Mouse (Mus musculus): Measurements from ENCODE around the gene Ttn.

The Ttn gene

GRCm38 (mm10) chr2:76968919-76969318, 13.4 kb downstream of the Ttn start:
- in situ Hi-C loops (cut with MboI; ENCODE audit: low pct_unique_long_range_greater_than_20kb in 1 of 2, low sequenced_read_pairs in 2 of 2, unreplicated experiment in 1 of 2) = loop anchor here in 1 of 2 experiments (5.0 to 25.0 kb wide), 2 partner anchors 42 to 368 kb away; no protein-coding TSS in a partner anchor

GRCm38 (mm10) chr2:76966582-76966981, 15.8 kb downstream of the Ttn start:
- in situ Hi-C loops (cut with MboI; ENCODE audit: low pct_unique_long_range_greater_than_20kb in 1 of 2, low sequenced_read_pairs in 2 of 2, unreplicated experiment in 1 of 2) = loop anchor here in 1 of 2 experiments (5.0 to 25.0 kb wide), 2 partner anchors 39 to 371 kb away; no protein-coding TSS in a partner anchor

- in situ Hi-C loops (cut with MboI; ENCODE audit: low pct_unique_long_range_greater_than_20kb in 1 of 2, low sequenced_read_pairs in 2 of 2, unreplicated experiment in 1 of 2) = loop anchor here in 1 of 2 experiments (5.0 to 25.0 kb wide), 2 partner anchors 39 to 371 kb away; no protein-coding TSS in a partner anchor
Measured at GRCm38 (mm10) chr2:76966013-76966412, 16.3 kb downstream of the Ttn start.

GRCm38 (mm10) chr2:76965542-76965941, 16.8 kb downstream of the Ttn start:
- in situ Hi-C loops (cut with MboI; ENCODE audit: low pct_unique_long_range_greater_than_20kb in 1 of 2, low sequenced_read_pairs in 2 of 2, unreplicated experiment in 1 of 2) = loop anchor here in 1 of 2 experiments (5.0 to 25.0 kb wide), 2 partner anchors 38 to 372 kb away; no protein-coding TSS in a partner anchor

- in situ Hi-C loops (cut with MboI; ENCODE audit: low pct_unique_long_range_greater_than_20kb in 1 of 2, low sequenced_read_pairs in 2 of 2, unreplicated experiment in 1 of 2) = loop anchor here in 1 of 2 experiments (25.0 kb wide), 1 partner anchor 375 kb away; no protein-coding TSS in a partner anchor
Measured at GRCm38 (mm10) chr2:76962045-76962432, 20.3 kb downstream of the Ttn start.

- in situ Hi-C loops (cut with MboI; ENCODE audit: low pct_unique_long_range_greater_than_20kb in 1 of 2, low sequenced_read_pairs in 2 of 2, unreplicated experiment in 1 of 2) = loop anchor here in 1 of 2 experiments (25.0 kb wide), 1 partner anchor 376 kb away; no protein-coding TSS in a partner anchor
Measured at GRCm38 (mm10) chr2:76961420-76962044, 20.8 kb downstream of the Ttn start.

GRCm38 (mm10) chr2:76949774-76950173, 32.6 kb downstream of the Ttn start:
- in situ Hi-C loops (cut with MboI; ENCODE audit: low pct_unique_long_range_greater_than_20kb in 1 of 2, low sequenced_read_pairs in 2 of 2, unreplicated experiment in 1 of 2) = loop anchor here (25.0 kb wide), 2 partner anchors 388 to 763 kb away; no protein-coding TSS in a partner anchor

- in situ Hi-C loops (cut with MboI; ENCODE audit: low pct_unique_long_range_greater_than_20kb in 1 of 2, low sequenced_read_pairs in 2 of 2, unreplicated experiment in 1 of 2) = loop anchor here (25.0 kb wide), 1 partner anchor 774 kb away; no protein-coding TSS in a partner anchor
Measured at GRCm38 (mm10) chr2:76938515-76938914, 43.8 kb downstream of the Ttn start.

- in situ Hi-C loops (cut with MboI; ENCODE audit: low pct_unique_long_range_greater_than_20kb in 1 of 2, low sequenced_read_pairs in 2 of 2, unreplicated experiment in 1 of 2) = loop anchor here (5.0 to 25.0 kb wide), 2 partner anchors 38 to 783 kb away; no protein-coding TSS in a partner anchor
Measured at GRCm38 (mm10) chr2:76929718-76930117, 52.6 kb downstream of the Ttn start.

- in situ Hi-C loops (cut with MboI; ENCODE audit: low pct_unique_long_range_greater_than_20kb in 1 of 2, low sequenced_read_pairs in 2 of 2, unreplicated experiment in 1 of 2) = loop anchor here (5.0 to 25.0 kb wide), 2 partner anchors 38 to 783 kb away; no protein-coding TSS in a partner anchor
Measured at GRCm38 (mm10) chr2:76928816-76929215, 53.5 kb downstream of the Ttn start.

- in situ Hi-C loops (cut with MboI; ENCODE audit: low pct_unique_long_range_greater_than_20kb in 1 of 2, low sequenced_read_pairs in 2 of 2, unreplicated experiment in 1 of 2) = loop anchor here (5.0 to 25.0 kb wide), 2 partner anchors 39 to 784 kb away; no protein-coding TSS in a partner anchor
Measured at GRCm38 (mm10) chr2:76928298-76928697, 54.0 kb downstream of the Ttn start.

GRCm38 (mm10) chr2:76926927-76927326, 55.4 kb downstream of the Ttn start:
- in situ Hi-C loops (cut with MboI; ENCODE audit: low pct_unique_long_range_greater_than_20kb in 1 of 2, low sequenced_read_pairs in 2 of 2, unreplicated experiment in 1 of 2) = loop anchor here (5.0 to 25.0 kb wide), 2 partner anchors 40 to 785 kb away; no protein-coding TSS in a partner anchor

GRCm38 (mm10) chr2:76914959-76915358, 67.4 kb downstream of the Ttn start:
- in situ Hi-C loops (cut with MboI; ENCODE audit: low pct_unique_long_range_greater_than_20kb in 1 of 2, low sequenced_read_pairs in 2 of 2, unreplicated experiment in 1 of 2) = no loop called here

- in situ Hi-C loops (cut with MboI; ENCODE audit: low pct_unique_long_range_greater_than_20kb in 1 of 2, low sequenced_read_pairs in 2 of 2, unreplicated experiment in 1 of 2) = no loop called here
Measured at GRCm38 (mm10) chr2:76908705-76909457, 73.5 kb downstream of the Ttn start.

GRCm38 (mm10) chr2:76903351-76903750, 79.0 kb downstream of the Ttn start:
- in situ Hi-C loops (cut with MboI; ENCODE audit: low pct_unique_long_range_greater_than_20kb in 1 of 2, low sequenced_read_pairs in 2 of 2, unreplicated experiment in 1 of 2) = no loop called here

- in situ Hi-C loops (cut with MboI; ENCODE audit: low pct_unique_long_range_greater_than_20kb in 1 of 2, low sequenced_read_pairs in 2 of 2, unreplicated experiment in 1 of 2) = no loop called here
Measured at GRCm38 (mm10) chr2:76901476-76902086, 80.8 kb downstream of the Ttn start.

GRCm38 (mm10) chr2:76899886-76900285, 82.5 kb downstream of the Ttn start:
- in situ Hi-C loops (cut with MboI; ENCODE audit: low pct_unique_long_range_greater_than_20kb in 1 of 2, low sequenced_read_pairs in 2 of 2, unreplicated experiment in 1 of 2) = no loop called here

GRCm38 (mm10) chr2:76896990-76897389, 85.4 kb downstream of the Ttn start:
- in situ Hi-C loops (cut with MboI; ENCODE audit: low pct_unique_long_range_greater_than_20kb in 1 of 2, low sequenced_read_pairs in 2 of 2, unreplicated experiment in 1 of 2) = no loop called here

GRCm38 (mm10) chr2:76895327-76895726, 87.0 kb downstream of the Ttn start:
- in situ Hi-C loops (cut with MboI; ENCODE audit: low pct_unique_long_range_greater_than_20kb in 1 of 2, low sequenced_read_pairs in 2 of 2, unreplicated experiment in 1 of 2) = no loop called here
